Mouse (Mus musculus) liver, embryonic 14.5 days (tissue): ENCODE results near the gene Phldb1.

ENCODE experiments used
- CTCF ChIP-seq: IDR thresholded peaks from 2 replicates; pipeline ENCODE4 v1.5.1; 2016; ENCODE audit warnings: antibody characterized with exemption, low read depth, control low read depth
- EP300 ChIP-seq: IDR thresholded peaks from 2 replicates; pipeline ENCODE4 v1.6.1; 2016; ENCODE audit warnings: antibody characterized with exemption, low read depth

DNA sequence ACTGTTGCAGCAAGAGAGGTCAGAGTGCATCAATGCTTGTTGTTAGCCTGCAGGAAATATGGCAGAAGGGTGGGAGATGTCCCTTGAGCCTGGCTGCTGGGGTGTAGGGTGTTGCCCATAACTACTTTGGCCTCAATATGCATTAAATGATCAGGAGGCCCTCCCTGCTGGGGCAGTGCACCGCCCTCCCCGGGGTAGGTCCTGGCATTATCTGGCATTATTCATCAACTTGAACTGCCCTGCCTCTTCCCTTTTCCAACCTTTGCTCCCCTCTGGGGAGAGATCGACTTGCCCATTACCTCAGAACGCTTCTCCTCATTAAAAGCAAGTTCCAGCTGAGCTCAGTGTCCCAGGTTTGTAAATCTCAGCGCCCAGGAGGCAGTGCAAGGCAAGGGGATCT lies 55.4 kb downstream of the Phldb1 start:
- TF ChIP-seq CTCF (no peak), EP300 (no peak)
